ENCODE assay signal across 20 mouse cellular contexts in genomic region chr5:120729319-120729718, GRCm38 (mm10). TPM values are rescaled to one million over a fixed set of nuclear protein-coding genes. Genes with fewer than 3 reads are reported as not detected.
DNase-seq lines count a peak whose midpoint lies in the region; ATAC-seq and TF ChIP-seq lines count a peak whose summit lies in the region.
"Had no signal": no experiment of that assay in that cellular context is flagged by ENCODE, and none has a peak within 500 bp of the region (broad histone marks: within the 10 kb centered on the region; RNA-seq: fewer than 3 reads in every experiment).

No protein-coding gene starts in this region.

- H3K4me2 ChIP-seq in forebrain, postnatal 0 days (ENCODE audit: low read depth) = no peak overlapping the region
- no peak overlapping the region for H3K4me2 ChIP-seq in forebrain, embryonic 12.5 days
- H3K4me2 ChIP-seq in midbrain, postnatal 0 days (ENCODE audit: low read depth, low read length, poor library complexity, severe bottlenecking) = no peak overlapping the region
- no peak overlapping the region for H3K4me2 ChIP-seq in midbrain, embryonic 16.5 days (ENCODE audit: low read length)
- H3K4me2 ChIP-seq: heart, embryonic 13.5 days; lung, embryonic 15.5 days; neural tube, embryonic 12.5 days had no signal

- no peaks in the 10 kb centered on the region for H3K27me3 ChIP-seq in forebrain, postnatal 0 days (ENCODE audit: insufficient read depth, low read length)
- 0 out of 2 replicates have a peak, but pooled peaks cover 8% of the 10 kb centered on the region for H3K27me3 ChIP-seq in forebrain, embryonic 12.5 days
- no peaks in the 10 kb centered on the region for H3K27me3 ChIP-seq in midbrain, postnatal 0 days (ENCODE audit: insufficient read depth, low read length)
- H3K27me3 ChIP-seq in midbrain, embryonic 16.5 days (ENCODE audit: control insufficient read depth, insufficient read depth, low read depth, low read length) = no peaks in the 10 kb centered on the region
- H3K27me3 ChIP-seq in kidney, adult 2 months (replicated peaks; ENCODE audit: control insufficient read depth, insufficient read depth, low read length) = no peaks in the 10 kb centered on the region
- H3K27me3 ChIP-seq: lung, embryonic 15.5 days; neural tube, embryonic 12.5 days had no signal

- H3K4me3 ChIP-seq in forebrain, postnatal 0 days (ENCODE audit: low read depth, low read length) = no peak overlapping the region
- no peak overlapping the region for H3K4me3 ChIP-seq in forebrain, embryonic 12.5 days (replicated peaks)
- H3K4me3 ChIP-seq in midbrain, postnatal 0 days (ENCODE audit: low read depth, low read length) = no peak overlapping the region
- no peak overlapping the region for H3K4me3 ChIP-seq in midbrain, embryonic 16.5 days (ENCODE audit: low read depth, low read length)
- H3K4me3 ChIP-seq in kidney, adult 2 months (ENCODE audit: insufficient read depth, low read depth, low read length) = no peak overlapping the region
- H3K4me3 ChIP-seq: gastrocnemius, adult 2 months; heart, embryonic 13.5 days; lung, embryonic 15.5 days; neural tube, embryonic 12.5 days had no signal

- H3K9ac ChIP-seq in forebrain, postnatal 0 days = no peak overlapping the region
- H3K9ac ChIP-seq in forebrain, embryonic 12.5 days = no peak overlapping the region
- H3K9ac ChIP-seq in midbrain, postnatal 0 days (replicated peaks; ENCODE audit: low read length, poor library complexity, severe bottlenecking) = no peak overlapping the region
- no peak overlapping the region for H3K9ac ChIP-seq in midbrain, embryonic 16.5 days (ENCODE audit: low read depth, low read length)
- H3K9ac ChIP-seq: heart, embryonic 13.5 days; liver, embryonic 14.5 days; lung, embryonic 15.5 days; neural tube, embryonic 12.5 days had no signal

- ATAC-seq in forebrain, postnatal 0 days = peak; percentile 27; the same call in 1 of the 2 replicates
- no peak for ATAC-seq in forebrain, embryonic 12.5 days (ENCODE audit: low FRiP score)
- no peak for ATAC-seq in midbrain, postnatal 0 days (ENCODE audit: low FRiP score)
- no peak for ATAC-seq in midbrain, embryonic 16.5 days
- ATAC-seq: hindbrain, embryonic 16.5 days; intestine, postnatal 0 days had no signal

- no peak for TF ChIP-seq POLR2A in kidney, adult 2 months (IDR thresholded peaks at IDR 0.05; ENCODE audit: low read depth, low read length)

- WGBS in forebrain, postnatal 0 days = 21% methylated on average over 10 of the region's 10 CpGs
- WGBS in forebrain, embryonic 12.5 days = 74% methylated on average over 10 of the region's 10 CpGs
- WGBS in midbrain, postnatal 0 days = 47% methylated on average over 10 of the region's 10 CpGs
- 59% methylated on average over 10 of the region's 10 CpGs for WGBS in midbrain, embryonic 16.5 days
- 75% methylated on average over 10 of the region's 10 CpGs for WGBS in kidney, adult 2 months

- H3K27ac ChIP-seq in forebrain, postnatal 0 days (ENCODE audit: low read depth, low read length) = no peak overlapping the region
- H3K27ac ChIP-seq in forebrain, embryonic 12.5 days = no peak overlapping the region
- H3K27ac ChIP-seq in midbrain, postnatal 0 days (ENCODE audit: low read depth, low read length) = no peak overlapping the region
- H3K27ac ChIP-seq in midbrain, embryonic 16.5 days (ENCODE audit: low read length) = no peak overlapping the region
- no peak overlapping the region for H3K27ac ChIP-seq in kidney, adult 2 months (ENCODE audit: insufficient read depth, low read depth, low read length)
- H3K27ac ChIP-seq: gastrocnemius, adult 2 months; heart, embryonic 13.5 days; liver, embryonic 14.5 days; lung, embryonic 15.5 days; neural tube, embryonic 12.5 days had no signal

- peak; percentile 77 for DNase-seq in forebrain, postnatal 0 days
- peak; percentile 56 for DNase-seq in midbrain, postnatal 0 days (ENCODE audit: low spot score)
- peak; percentile 55 for DNase-seq in brain, adult 2 months (ENCODE audit: low read depth, low spot score)
- peak; percentile 44 for DNase-seq in layer of hippocampus, adult 9-11 months
- DNase-seq in kidney, adult 2 months = no peak
- DNase-seq: adrenal gland, adult 2 months; cerebellum, adult 11 months; gastrocnemius, adult 2 months; lung, postnatal 4 days; thymus, postnatal 25 days had no signal

- no peak for TF ChIP-seq CTCF in forebrain, postnatal 0 days (IDR thresholded peaks at IDR 0.05; ENCODE audit: low read depth)
- TF ChIP-seq CTCF in midbrain, postnatal 0 days (IDR thresholded peaks at IDR 0.05) = no peak
- no peak for TF ChIP-seq CTCF in kidney, adult 2 months (conservative IDR thresholded peaks at IDR 0.05; ENCODE audit: insufficient read depth, insufficient read length, low read depth, low read length)

- peaks cover 6% of the 10 kb centered on the region; the same call in 1 of the 2 replicates for H3K4me1 ChIP-seq in forebrain, postnatal 0 days (ENCODE audit: insufficient read depth)
- no peaks in the 10 kb centered on the region; the same call in 1 of the 2 replicates for H3K4me1 ChIP-seq in forebrain, embryonic 12.5 days
- H3K4me1 ChIP-seq in midbrain, postnatal 0 days (ENCODE audit: insufficient read depth, low read length) = no peaks in the 10 kb centered on the region
- H3K4me1 ChIP-seq in midbrain, embryonic 16.5 days (ENCODE audit: control insufficient read depth, insufficient read depth, low read length) = no peaks in the 10 kb centered on the region
- no peaks in the 10 kb centered on the region for H3K4me1 ChIP-seq in kidney, adult 2 months (ENCODE audit: control insufficient read depth, insufficient read depth, low read length)
- H3K4me1 ChIP-seq: heart, embryonic 13.5 days; lung, embryonic 15.5 days; neural tube, embryonic 12.5 days had no signal

- H3K9me3 ChIP-seq in forebrain, postnatal 0 days (ENCODE audit: low read length) = no peaks in the 10 kb centered on the region
- no peaks in the 10 kb centered on the region for H3K9me3 ChIP-seq in forebrain, embryonic 12.5 days
- no peaks in the 10 kb centered on the region for H3K9me3 ChIP-seq in midbrain, postnatal 0 days (ENCODE audit: low read length)
- H3K9me3 ChIP-seq in midbrain, embryonic 16.5 days (replicated peaks; ENCODE audit: control insufficient read depth, low read length, poor library complexity, severe bottlenecking) = no peaks in the 10 kb centered on the region
- H3K9me3 ChIP-seq: heart, embryonic 13.5 days; lung, embryonic 15.5 days; neural tube, embryonic 12.5 days had no signal

- no peaks in the 10 kb centered on the region for H3K36me3 ChIP-seq in forebrain, postnatal 0 days (ENCODE audit: insufficient read depth)
- no peaks in the 10 kb centered on the region for H3K36me3 ChIP-seq in forebrain, embryonic 12.5 days (replicated peaks)
- H3K36me3 ChIP-seq in midbrain, postnatal 0 days (ENCODE audit: insufficient read depth, low read length) = no peaks in the 10 kb centered on the region
- H3K36me3 ChIP-seq in midbrain, embryonic 16.5 days (ENCODE audit: control insufficient read depth, insufficient read depth, low read length) = no peaks in the 10 kb centered on the region
- no peaks in the 10 kb centered on the region for H3K36me3 ChIP-seq in kidney, adult 2 months (ENCODE audit: control insufficient read depth, insufficient read depth, low read length)
- H3K36me3 ChIP-seq: heart, embryonic 13.5 days; lung, embryonic 15.5 days; neural tube, embryonic 12.5 days had no signal

RNA-seq across cellular contexts. Expression of gene Dtx1, which starts 17.6 kb away (rescaled TPM):
- 154 and 193 TPM in 2 replicates for total RNA-seq in forebrain, postnatal 0 days (2014; rRNA removed)
- polyA plus RNA-seq in forebrain, postnatal 0 days (2015; fragmentation: Nextera tagmentation; extraction: Ambion mirVana) = 59.4 and 65.2 TPM in 2 replicates
- polyA plus RNA-seq in forebrain, embryonic 12.5 days (2016; fragmentation: Nextera tagmentation; extraction: Ambion mirVana) = 17.1 and 18.1 TPM in 2 replicates
- total RNA-seq in midbrain, postnatal 0 days (2014; rRNA removed) = 240 and 242 TPM in 2 replicates
- polyA plus RNA-seq in midbrain, postnatal 0 days (2015; fragmentation: Nextera tagmentation; extraction: Ambion mirVana) = 63.0 and 67.9 TPM in 2 replicates
- 49.6 and 50.2 TPM in 2 replicates for polyA plus RNA-seq in midbrain, embryonic 16.5 days (2015; fragmentation: Nextera tagmentation; extraction: Ambion mirVana)
- polyA plus RNA-seq in kidney, adult 2 months (2012; rRNA removed) = 1.5 and 4.4 TPM in 2 replicates
- polyA plus RNA-seq: C2C12 had no signal

RNA-seq across cellular contexts. Expression of gene Oas2, which starts 20.3 kb away (rescaled TPM):
- total RNA-seq in forebrain, postnatal 0 days (2014; rRNA removed) = 0.38 and 0.71 TPM in 2 replicates
- 0.19 and 0.30 TPM in 2 replicates for polyA plus RNA-seq in forebrain, postnatal 0 days (2015; fragmentation: Nextera tagmentation; extraction: Ambion mirVana)
- 0.10 and 0.17 TPM in 2 replicates for polyA plus RNA-seq in forebrain, embryonic 12.5 days (2016; fragmentation: Nextera tagmentation; extraction: Ambion mirVana)
- total RNA-seq in midbrain, postnatal 0 days (2014; rRNA removed) = 0.27 and 1.4 TPM in 2 replicates
- 0.31 and 0.37 TPM in 2 replicates for polyA plus RNA-seq in midbrain, postnatal 0 days (2015; fragmentation: Nextera tagmentation; extraction: Ambion mirVana)
- polyA plus RNA-seq in midbrain, embryonic 16.5 days (2015; fragmentation: Nextera tagmentation; extraction: Ambion mirVana) = 0.14 and 0.26 TPM in 2 replicates
- polyA plus RNA-seq in kidney, adult 2 months (2012; rRNA removed) = 3.5 and 5.5 TPM in 2 replicates
- polyA plus RNA-seq: C2C12 had no signal

RNA-seq across cellular contexts. Expression of gene Oas3, which starts 48.1 kb away (rescaled TPM):
- total RNA-seq in forebrain, postnatal 0 days (2014; rRNA removed) = 0.38 and 0.52 TPM in 2 replicates
- 0.29 and 0.69 TPM in 2 replicates for polyA plus RNA-seq in forebrain, postnatal 0 days (2015; fragmentation: Nextera tagmentation; extraction: Ambion mirVana)
- 0.09 and 0.12 TPM in 2 replicates for polyA plus RNA-seq in forebrain, embryonic 12.5 days (2016; fragmentation: Nextera tagmentation; extraction: Ambion mirVana)
- 0.80 and 1.3 TPM in 2 replicates for total RNA-seq in midbrain, postnatal 0 days (2014; rRNA removed)
- polyA plus RNA-seq in midbrain, postnatal 0 days (2015; fragmentation: Nextera tagmentation; extraction: Ambion mirVana) = 0.54 and 0.57 TPM in 2 replicates
- polyA plus RNA-seq in midbrain, embryonic 16.5 days (2015; fragmentation: Nextera tagmentation; extraction: Ambion mirVana) = 1.1 and 1.4 TPM in 2 replicates
- 0.38 and 2.3 TPM in 2 replicates for polyA plus RNA-seq in kidney, adult 2 months (2012; rRNA removed)
- total RNA-seq: left cerebral cortex, postnatal 14 days had no signal
- polyA plus RNA-seq: C2C12 had no signal
